Mouse (Mus musculus) olfactory bulb, adult 2 months (tissue): ENCODE data around the gene Tent5b. TPM values are rescaled to one million over a fixed set of nuclear protein-coding genes. Genes with fewer than 3 reads are reported as not detected.

ENCODE experiments used
- H3K27ac ChIP-seq: fragments of 200-500 bp; 2 replicates; pipeline ENCODE4 v1.5.1; 2012; ENCODE audit warnings: low read depth, low read length; ENCODE audit not compliant: insufficient read depth
- H3K4me1 ChIP-seq: fragments of 200-500 bp; 2 replicates; pipeline ENCODE4 v1.6.1; 2012; ENCODE audit warnings: low read length; ENCODE audit not compliant: control insufficient read depth, insufficient read depth
- H3K4me3 ChIP-seq: fragments of 200-500 bp; 2 replicates; pipeline ENCODE4 v1.5.1; 2012; ENCODE audit warnings: mild to moderate bottlenecking, low read depth, low read length, moderate library complexity; ENCODE audit not compliant: insufficient read depth
- CTCF ChIP-seq: fragments of 200-500 bp; IDR thresholded peaks from 2 replicates; pipeline ENCODE4 v1.5.1; 2012; ENCODE audit warnings: low read depth, mild to moderate bottlenecking, low read length, moderate library complexity; ENCODE audit not compliant: insufficient read depth
- POLR2A ChIP-seq: fragments of 200-500 bp; IDR thresholded peaks from 2 replicates; pipeline ENCODE4 v1.6.1; 2012; ENCODE audit warnings: mild to moderate bottlenecking, low read depth, low read length, moderate library complexity; ENCODE audit not compliant: insufficient read depth
- WGBS: fragments of 180-500 bp; shearing (Covaris S2); methylation state at CpG from one replicate; pipeline ENCODE4 v1.1.7; 2018; 5-methylcytosine and 5-hydroxymethylcytosine counted together
- polyA plus RNA-seq: library from polyadenylated mRNA; stranded (reverse); fragments of >200 nt; gene quantifications from 2 replicates; pipeline ENCODE4 v1.2.4, GENCODE M21; 2012; ENCODE audit warnings: low replicate concordance; ENCODE audit not compliant: missing spikeins, insufficient read depth, insufficient read length

Tent5b gene
- polyA plus RNA-seq, 1 experiment = not detected

GRCm38 (mm10) chr4:133445727-133446126 is 34.2 kb upstream of the Tent5b start:
- TF ChIP-seq CTCF (no peak), POLR2A (no peak)
- Histone ChIP-seq H3K4me1 (peaks cover 15% of the 10 kb centered on the region), H3K27ac (no peak overlapping the region), H3K4me3 (no peak overlapping the region)
- 95% methylated on average over 5 of the region's 5 CpGs for WGBS

GRCm38 (mm10) chr4:133447366-133447765 is 32.6 kb upstream of the Tent5b start:
- WGBS = 45% methylated on average over 5 of the region's 5 CpGs
- no peak overlapping the region for H3K27ac ChIP-seq
- H3K4me3 ChIP-seq = no peak overlapping the region
- peaks cover 15% of the 10 kb centered on the region for H3K4me1 ChIP-seq
- TF ChIP-seq CTCF = no peak
- no peak for TF ChIP-seq POLR2A

GRCm38 (mm10) chr4:133447967-133448366 is 32.0 kb upstream of the Tent5b start:
- H3K27ac ChIP-seq = no peak overlapping the region
- H3K4me3 ChIP-seq = no peak overlapping the region
- WGBS = 87% methylated on average over 11 of the region's 11 CpGs
- TF ChIP-seq POLR2A (no peak), CTCF (no peak)
- H3K4me1 ChIP-seq = peaks cover 15% of the 10 kb centered on the region

- Histone ChIP-seq H3K4me1 (peaks cover 15% of the 10 kb centered on the region), H3K4me3 (no peak overlapping the region), H3K27ac (no peak overlapping the region)
- WGBS = 82% methylated on average over 8 of the region's 8 CpGs
- TF ChIP-seq CTCF (no peak), POLR2A (no peak)
These were observed 31.1 kb upstream of the Tent5b start for GRCm38 (mm10) chr4:133448708-133449388.

GRCm38 (mm10) chr4:133449726-133450125 is 30.2 kb upstream of the Tent5b start:
- no peak overlapping the region for H3K27ac ChIP-seq
- TF ChIP-seq POLR2A (no peak), CTCF (peak; percentile 66)
- peaks cover 12% of the 10 kb centered on the region for H3K4me1 ChIP-seq
- 17% methylated on average over 13 of the region's 13 CpGs for WGBS
- no peak overlapping the region for H3K4me3 ChIP-seq

- no peak for TF ChIP-seq POLR2A
- peak; percentile 60; the same call in 1 of the 2 replicates for TF ChIP-seq CTCF
- H3K4me3 ChIP-seq = no peak overlapping the region
- no peak overlapping the region for H3K27ac ChIP-seq
- WGBS = 6% methylated on average over 10 of the region's 10 CpGs
- peaks cover 14% of the 10 kb centered on the region for H3K4me1 ChIP-seq
These were observed 28.4 kb upstream of the Tent5b start for GRCm38 (mm10) chr4:133451536-133451935.

- peaks cover 11% of the 10 kb centered on the region for H3K4me1 ChIP-seq
- 76% methylated on average over 7 of the region's 7 CpGs for WGBS
- no peak for TF ChIP-seq CTCF
- TF ChIP-seq POLR2A = no peak
- H3K4me3 ChIP-seq = no peak overlapping the region
- H3K27ac ChIP-seq = no peak overlapping the region
These were observed 27.5 kb upstream of the Tent5b start for GRCm38 (mm10) chr4:133452433-133452832.

GRCm38 (mm10) chr4:133458044-133458443 is 21.9 kb upstream of the Tent5b start:
- Histone ChIP-seq H3K4me3 (no peak overlapping the region), H3K27ac (no peak overlapping the region), H3K4me1 (peaks cover 4% of the 10 kb centered on the region; the same call in 1 of the 2 replicates)
- WGBS = 84% methylated on average over 3 of the region's 3 CpGs
- TF ChIP-seq POLR2A (no peak), CTCF (no peak)

GRCm38 (mm10) chr4:133460006-133460405 is 19.9 kb upstream of the Tent5b start:
- TF ChIP-seq POLR2A (no peak), CTCF (no peak)
- Histone ChIP-seq H3K27ac (no peak overlapping the region), H3K4me1 (peaks cover 3% of the 10 kb centered on the region; the same call in 1 of the 2 replicates), H3K4me3 (no peak overlapping the region)
- WGBS = 69% methylated on average over 1 of the region's 1 CpGs
